In genomic region chr6:28831011-28831853, GRCm38 (mm10) we compare ENCODE assay signal across 8 mouse cellular contexts. TPM values are rescaled to one million over a fixed set of nuclear protein-coding genes. Genes with fewer than 3 reads are reported as not detected.
DNase-seq lines count a peak whose midpoint lies in the region; ATAC-seq and TF ChIP-seq lines count a peak whose summit lies in the region.

Gene Lrrc4 (minus strand): TSS chr6:28831747.

- no peak for TF ChIP-seq POLR2A in kidney, adult 2 months (IDR thresholded peaks at IDR 0.05; ENCODE audit: low read depth, low read length)
- no peak for TF ChIP-seq POLR2A in bone marrow macrophage, adult 2 months (IDR thresholded peaks at IDR 0.05; ENCODE audit: borderline replicate concordance, low read depth, low read length)

- TF ChIP-seq CTCF in kidney, adult 2 months (conservative IDR thresholded peaks at IDR 0.05; ENCODE audit: insufficient read depth, insufficient read length, low read depth, low read length): no peak
- no peak for TF ChIP-seq CTCF in bone marrow macrophage, adult 2 months (IDR thresholded peaks at IDR 0.05; ENCODE audit: low read depth, low read length)

- H3K9ac ChIP-seq in forebrain, embryonic 14.5 days (ENCODE audit: low read length): peak within 1 kb of the TSS; percentile 92
- H3K9ac ChIP-seq in limb, embryonic 13.5 days: peak within 1 kb of the TSS; percentile 74

- H3K4me3 ChIP-seq in kidney, adult 2 months (ENCODE audit: insufficient read depth, low read depth, low read length): peak within 1 kb of the TSS; percentile 59
- peak within 1 kb of the TSS; percentile 78 for H3K4me3 ChIP-seq in bone marrow macrophage, adult 2 months (ENCODE audit: insufficient read depth, low read length)
- peak within 1 kb of the TSS; percentile 74 for H3K4me3 ChIP-seq in forebrain, embryonic 14.5 days (ENCODE audit: low read depth, low read length)
- peak within 1 kb of the TSS; percentile 65 for H3K4me3 ChIP-seq in limb, embryonic 13.5 days

- no peak within 1 kb of the TSS for H3K27ac ChIP-seq in kidney, adult 2 months (ENCODE audit: insufficient read depth, low read depth, low read length)
- no peak within 1 kb of the TSS for H3K27ac ChIP-seq in bone marrow macrophage, adult 2 months (ENCODE audit: insufficient read depth, low read depth, low read length)
- peak within 1 kb of the TSS; percentile 95 for H3K27ac ChIP-seq in forebrain, embryonic 14.5 days (ENCODE audit: low read depth, low read length)
- H3K27ac ChIP-seq in limb, embryonic 13.5 days: no peak within 1 kb of the TSS

- no peaks in the 10 kb centered on the region; the same call in 1 of the 2 replicates for H3K27me3 ChIP-seq in kidney, adult 2 months (replicated peaks; ENCODE audit: control insufficient read depth, insufficient read depth, low read length)
- no peaks in the 10 kb centered on the region for H3K27me3 ChIP-seq in forebrain, embryonic 14.5 days (replicated peaks; ENCODE audit: control insufficient read depth, insufficient read depth, low read length)
- H3K27me3 ChIP-seq in limb, embryonic 13.5 days: peaks cover 59% of the 10 kb centered on the region

- H3K4me1 ChIP-seq in kidney, adult 2 months (ENCODE audit: control insufficient read depth, insufficient read depth, low read length): no peaks in the 10 kb centered on the region; the same call in 1 of the 2 replicates
- H3K4me1 ChIP-seq in bone marrow macrophage, adult 2 months (ENCODE audit: control insufficient read depth, insufficient read depth, low read length): peaks cover 43% of the 10 kb centered on the region
- peaks cover 44% of the 10 kb centered on the region for H3K4me1 ChIP-seq in forebrain, embryonic 14.5 days (ENCODE audit: control insufficient read depth, insufficient read depth, low read length)
- peaks cover 25% of the 10 kb centered on the region for H3K4me1 ChIP-seq in limb, embryonic 13.5 days

- no peak for ATAC-seq in forebrain, embryonic 14.5 days
- no peak for ATAC-seq in limb, embryonic 13.5 days (ENCODE audit: low FRiP score, low read depth)

- no peak for DNase-seq in kidney, adult 2 months
- no peak for DNase-seq in kidney, postnatal 10 days
- DNase-seq in forebrain, embryonic 14.5 days (ENCODE audit: low spot score): peak; percentile 44
- peak; percentile 17 for DNase-seq in testis, postnatal 14 days (ENCODE audit: low spot score)
- no peak for DNase-seq in yolk sac, embryonic 10.5 days (ENCODE audit: low spot score)
- DNase-seq in frontal cortex, postnatal 14 days (ENCODE audit: low spot score in 2 of 2): no peak

- 83% methylated on average over 27 of the region's 27 CpGs for WGBS in kidney, adult 2 months
- 19% methylated on average over 27 of the region's 27 CpGs for WGBS in forebrain, embryonic 14.5 days
- WGBS in limb, embryonic 13.5 days: 24% methylated on average over 27 of the region's 27 CpGs

- peak within 1 kb of the TSS; percentile 96 for H3K4me2 ChIP-seq in forebrain, embryonic 14.5 days (ENCODE audit: low read length)
- H3K4me2 ChIP-seq in limb, embryonic 13.5 days (replicated peaks): peak within 1 kb of the TSS; percentile 100

- no peaks in the 10 kb centered on the region for H3K36me3 ChIP-seq in kidney, adult 2 months (ENCODE audit: control insufficient read depth, insufficient read depth, low read length)
- H3K36me3 ChIP-seq in forebrain, embryonic 14.5 days (ENCODE audit: control insufficient read depth, insufficient read depth, low read length): 0 out of 2 replicates have a peak, but pooled peaks cover 8% of the 10 kb centered on the region
- peaks cover 9% of the 10 kb centered on the region; the same call in 1 of the 2 replicates for H3K36me3 ChIP-seq in limb, embryonic 13.5 days

- no peaks in the 10 kb centered on the region for H3K9me3 ChIP-seq in forebrain, embryonic 14.5 days (replicated peaks; ENCODE audit: control insufficient read depth, low read length)
- H3K9me3 ChIP-seq in limb, embryonic 13.5 days: no peaks in the 10 kb centered on the region

RNA-seq across cellular contexts. Expression of gene Lrrc4, which starts in this region (rescaled TPM):
- 0.54 and 0.56 TPM in 2 replicates for polyA plus RNA-seq in kidney, adult 2 months (2012; rRNA removed)
- 0.15 TPM in 1 of 2 replicates, not detected in the other for polyA plus RNA-seq in bone marrow macrophage, adult 2 months (2012; ENCODE audit: insufficient read depth, insufficient read length, missing spikeins)
- polyA plus RNA-seq in forebrain, embryonic 14.5 days (2014; fragmentation: Nextera tagmentation; extraction: Ambion mirVana): 5.8 and 7.6 TPM in 2 replicates
- 0.36 and 0.42 TPM in 2 replicates for polyA plus RNA-seq in limb, embryonic 13.5 days (2015; fragmentation: Nextera tagmentation; extraction: Ambion mirVana)

Comparison
In these comparisons a context has a peak if more than half of its experiments do, and no peak if none do; other contexts are left out.
1. DNase-seq: peak in forebrain, embryonic 14.5 days (single experiment) and testis, postnatal 14 days (single experiment); none in kidney, adult 2 months (single experiment), kidney, postnatal 10 days (single experiment), yolk sac, embryonic 10.5 days (single experiment) and frontal cortex, postnatal 14 days (0 of 2).
2. Peak in every context shown above with its lines, with median percentiles within 50 percentile points of each other: H3K4me3 ChIP-seq.